Mouse (Mus musculus) liver, embryonic 15.5 days (tissue): ENCODE measurements at regions not wholly inside any gene's neighbourhood (a gene's known extent, or its start where the extent isn't known, plus 50 kb on each side); places are given as distances from the start of the nearest gene placed in this dataset.
A peak's percentile ranks its signal among the peaks of the same experiment; 100 is the strongest.

ENCODE experiments used
- ATAC-seq: fragments of 200-750 bp; cut with Nextera tagmentation; 2 replicates; pipeline ENCODE4 v1.8.0; 2017; ENCODE audit warnings: moderate number of reproducible peaks, mild to moderate bottlenecking, moderate library complexity; ENCODE audit not compliant: insufficient read depth
- H3K27ac ChIP-seq: fragments of 300-500 bp; sonication (generic); replicated peaks from 2 replicates; pipeline ENCODE4 v1.5.1; 2015; ENCODE audit warnings: mild to moderate bottlenecking, inconsistent platforms
- H3K27me3 ChIP-seq: fragments of 300-500 bp; sonication (generic); 2 replicates; pipeline ENCODE4 v1.6.1; 2015; ENCODE audit warnings: mild to moderate bottlenecking, inconsistent platforms
- H3K36me3 ChIP-seq: fragments of 300-500 bp; sonication (generic); replicated peaks from 2 replicates; pipeline ENCODE4 v1.6.1; 2015; ENCODE audit warnings: moderate library complexity, mild to moderate bottlenecking, inconsistent platforms
- H3K4me1 ChIP-seq: fragments of 300-500 bp; sonication (generic); replicated peaks from 2 replicates; pipeline ENCODE4 v1.6.1; 2015; ENCODE audit warnings: inconsistent platforms
- H3K4me2 ChIP-seq: fragments of 300-500 bp; sonication (generic); 2 replicates; pipeline ENCODE4 v1.6.1; 2015; ENCODE audit warnings: moderate library complexity, mild to moderate bottlenecking, inconsistent platforms
- H3K4me3 ChIP-seq: fragments of 300-500 bp; sonication (generic); replicated peaks from 2 replicates; pipeline ENCODE4 v1.5.1; 2015; ENCODE audit warnings: mild to moderate bottlenecking, inconsistent platforms
- H3K9ac ChIP-seq: fragments of 300-500 bp; sonication (generic); 2 replicates; pipeline ENCODE4 v1.6.1; 2015; ENCODE audit warnings: moderate library complexity, mild to moderate bottlenecking, inconsistent platforms
- H3K9me3 ChIP-seq: fragments of 300-500 bp; sonication (generic); replicated peaks from 2 replicates; pipeline ENCODE4 v1.6.1; 2016; ENCODE audit warnings: inconsistent platforms
- WGBS: fragments of 180-500 bp; shearing (Covaris S2); methylation state at CpG from one replicate; pipeline ENCODE4 v1.1.7; 2015; ENCODE audit warnings: mixed read lengths; ENCODE audit not compliant: insufficient replicate concordance; 5-methylcytosine and 5-hydroxymethylcytosine counted together

DNA sequence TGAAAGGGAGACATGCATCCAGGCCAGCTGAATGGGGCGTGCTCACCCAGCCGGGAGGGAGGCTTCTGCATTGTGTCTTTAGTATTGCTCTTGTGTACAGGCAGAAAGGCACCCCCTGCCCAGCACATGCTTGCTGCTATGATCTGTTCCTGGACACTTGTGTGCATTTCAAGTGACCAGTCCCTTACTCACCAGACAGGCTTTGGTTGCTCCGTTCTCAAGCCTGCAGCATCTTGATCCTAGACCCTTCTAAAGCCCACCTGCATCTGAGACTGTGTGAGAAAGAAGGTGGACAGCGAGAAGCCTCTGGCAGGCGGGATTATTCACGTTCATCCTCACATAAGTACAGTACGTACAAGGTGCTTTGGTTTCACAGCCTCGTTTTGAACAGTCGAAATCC, 336.5 kb upstream of the Sall1 start:
- Histone ChIP-seq H3K4me1 (no peaks in the 10 kb centered on the region), H3K27me3 (peaks cover 8% of the 10 kb centered on the region; the same call in 1 of the 2 replicates), H3K4me2 (no peak overlapping the region), H3K9me3 (no peaks in the 10 kb centered on the region), H3K4me3 (no peak overlapping the region), H3K36me3 (no peaks in the 10 kb centered on the region), H3K27ac (no peak overlapping the region), H3K9ac (no peak overlapping the region)
- ATAC-seq: no peak
- 69% methylated on average over 9 of the region's 9 CpGs for WGBS

- WGBS: 70% methylated on average over 3 of the region's 3 CpGs
- Histone ChIP-seq H3K36me3 (no peaks in the 10 kb centered on the region), H3K4me1 (no peaks in the 10 kb centered on the region), H3K9me3 (no peaks in the 10 kb centered on the region; the same call in 1 of the 2 replicates), H3K27me3 (no peaks in the 10 kb centered on the region), H3K4me3 (no peak overlapping the region), H3K4me2 (no peak overlapping the region), H3K27ac (no peak overlapping the region), H3K9ac (no peak overlapping the region)
- no peak for ATAC-seq
Measured at GRCm38 (mm10) chr8:89372761-89373160, 328.8 kb upstream of the Sall1 start.

- Histone ChIP-seq H3K9me3 (no peaks in the 10 kb centered on the region; the same call in 1 of the 2 replicates), H3K4me2 (no peak overlapping the region), H3K4me3 (no peak overlapping the region), H3K27ac (no peak overlapping the region), H3K36me3 (no peaks in the 10 kb centered on the region), H3K27me3 (no peaks in the 10 kb centered on the region), H3K9ac (no peak overlapping the region), H3K4me1 (no peaks in the 10 kb centered on the region)
- WGBS: 47% methylated on average over 4 of the region's 4 CpGs
- no peak for ATAC-seq
Measured at GRCm38 (mm10) chr8:89371773-89372132, 327.8 kb upstream of the Sall1 start.

- no peaks in the 10 kb centered on the region; the same call in 1 of the 2 replicates for H3K9me3 ChIP-seq
- ATAC-seq: no peak
- H3K36me3 ChIP-seq: no peaks in the 10 kb centered on the region
- H3K9ac ChIP-seq: no peak overlapping the region
- H3K4me2 ChIP-seq: no peak overlapping the region
- H3K27me3 ChIP-seq: no peaks in the 10 kb centered on the region
- WGBS: 56% methylated on average over 20 of the region's 20 CpGs
- no peak overlapping the region for H3K4me3 ChIP-seq
- H3K27ac ChIP-seq: no peak overlapping the region
- H3K4me1 ChIP-seq: no peaks in the 10 kb centered on the region
Measured at GRCm38 (mm10) chr8:89370816-89371772, 327.1 kb upstream of the Sall1 start.

DNA sequence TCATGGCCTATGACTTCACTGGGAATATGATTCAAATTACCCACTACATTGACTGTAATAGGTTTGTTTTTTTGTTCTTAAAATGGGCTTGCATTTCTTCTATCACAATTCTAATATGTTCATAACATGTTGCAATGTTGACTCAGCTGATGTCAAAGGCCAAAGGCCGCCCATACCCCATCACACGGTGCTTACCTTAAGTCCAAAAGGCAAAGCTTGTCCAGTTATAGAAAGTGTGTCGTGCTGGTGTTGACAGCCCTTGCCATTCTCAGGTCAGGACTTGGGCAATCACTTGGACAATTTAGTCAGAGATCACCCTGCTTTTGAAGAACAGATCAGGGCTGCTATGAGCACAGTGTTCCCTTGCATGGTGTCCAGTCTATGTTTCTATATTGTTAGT, 321.5 kb upstream of the Sall1 start:
- no peaks in the 10 kb centered on the region for H3K36me3 ChIP-seq
- no peak overlapping the region for H3K4me3 ChIP-seq
- H3K27me3 ChIP-seq: no peaks in the 10 kb centered on the region
- WGBS: 51% methylated on average over 3 of the region's 3 CpGs
- H3K4me2 ChIP-seq: no peak overlapping the region
- H3K4me1 ChIP-seq: no peaks in the 10 kb centered on the region
- no peak overlapping the region for H3K27ac ChIP-seq
- no peak overlapping the region for H3K9ac ChIP-seq
- no peaks in the 10 kb centered on the region for H3K9me3 ChIP-seq
- ATAC-seq: peak; percentile 63; the same call in 1 of the 2 replicates

- Histone ChIP-seq H3K27ac (no peak overlapping the region), H3K9ac (no peak overlapping the region), H3K4me2 (no peak overlapping the region), H3K9me3 (no peaks in the 10 kb centered on the region), H3K4me1 (no peaks in the 10 kb centered on the region), H3K4me3 (no peak overlapping the region), H3K27me3 (no peaks in the 10 kb centered on the region), H3K36me3 (no peaks in the 10 kb centered on the region)
- WGBS: 56% methylated on average over 4 of the region's 4 CpGs
- no peak for ATAC-seq
Measured at GRCm38 (mm10) chr8:89358411-89358810, 314.4 kb upstream of the Sall1 start.

DNA sequence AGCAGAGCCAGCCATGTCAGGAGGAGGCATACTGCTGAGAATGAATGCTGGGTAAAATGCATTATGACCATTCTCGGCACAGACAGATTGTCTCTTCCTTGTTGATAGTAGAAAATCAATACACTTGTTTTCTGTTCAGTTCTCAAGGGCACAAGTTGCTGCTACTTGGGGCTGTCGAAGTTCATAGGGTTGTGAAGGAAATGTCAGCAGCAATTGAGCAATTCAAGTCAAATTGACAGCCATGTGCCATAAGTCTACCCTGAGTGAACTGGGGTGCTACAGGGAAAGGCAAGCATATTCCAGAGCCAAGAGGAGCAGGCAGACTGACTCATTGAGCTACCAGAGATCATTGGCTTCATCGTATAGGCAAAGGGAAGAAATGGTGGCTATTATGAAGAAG, 301.6 kb upstream of the Sall1 start:
- no peak overlapping the region for H3K4me3 ChIP-seq
- H3K9ac ChIP-seq: no peak overlapping the region
- H3K4me1 ChIP-seq: no peaks in the 10 kb centered on the region
- no peak overlapping the region for H3K27ac ChIP-seq
- no peaks in the 10 kb centered on the region for H3K36me3 ChIP-seq
- 58% methylated on average over 3 of the region's 3 CpGs for WGBS
- H3K4me2 ChIP-seq: no peak overlapping the region
- H3K9me3 ChIP-seq: no peaks in the 10 kb centered on the region
- no peak for ATAC-seq
- H3K27me3 ChIP-seq: no peaks in the 10 kb centered on the region

DNA sequence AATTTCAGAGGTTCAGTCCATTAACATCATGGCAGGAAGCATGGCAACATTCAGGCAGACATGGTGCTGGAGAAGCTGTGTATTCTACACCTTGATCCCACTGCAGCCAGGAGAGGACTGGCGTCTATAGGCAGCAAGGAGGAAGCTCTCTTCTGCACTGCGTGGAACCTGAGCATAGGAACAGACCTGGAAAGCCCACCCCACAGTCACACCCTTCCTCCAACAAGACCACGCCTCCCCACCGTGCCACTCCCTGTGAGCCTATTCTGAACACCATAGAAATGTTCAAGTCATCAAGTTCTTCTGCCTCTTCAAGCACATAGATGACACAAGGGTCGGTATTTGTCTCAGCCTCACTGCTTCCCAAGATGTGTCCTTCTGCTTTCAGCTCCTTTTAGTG, 297.7 kb upstream of the Sall1 start:
- H3K4me3 ChIP-seq: no peak overlapping the region
- H3K9ac ChIP-seq: no peak overlapping the region
- H3K4me2 ChIP-seq: no peak overlapping the region
- 57% methylated on average over 5 of the region's 5 CpGs for WGBS
- H3K9me3 ChIP-seq: no peaks in the 10 kb centered on the region
- H3K27ac ChIP-seq: no peak overlapping the region
- no peaks in the 10 kb centered on the region for H3K36me3 ChIP-seq
- no peaks in the 10 kb centered on the region for H3K4me1 ChIP-seq
- ATAC-seq: no peak
- no peaks in the 10 kb centered on the region for H3K27me3 ChIP-seq

DNA sequence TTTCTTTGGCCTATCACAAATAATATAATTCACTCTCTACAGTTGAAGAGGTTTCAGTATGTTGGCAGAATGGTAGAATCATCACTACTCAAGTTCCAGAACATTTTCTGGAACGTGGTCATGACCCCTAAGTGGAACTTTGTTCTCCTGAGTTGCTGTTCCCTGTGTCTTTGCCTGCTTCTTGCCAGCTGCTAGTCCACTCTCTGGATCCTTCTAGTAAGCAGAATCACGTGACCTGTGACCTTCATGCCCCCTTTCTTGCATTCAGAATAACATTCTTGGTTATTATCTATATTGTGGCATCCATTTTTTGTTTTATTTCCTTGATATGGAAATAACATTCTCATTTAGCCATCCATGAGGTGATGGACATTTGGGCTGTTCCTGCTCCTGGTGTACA, 291.5 kb upstream of the Sall1 start:
- Histone ChIP-seq H3K4me2 (no peak overlapping the region), H3K27me3 (no peaks in the 10 kb centered on the region), H3K4me3 (no peak overlapping the region), H3K27ac (no peak overlapping the region), H3K9me3 (no peaks in the 10 kb centered on the region), H3K9ac (no peak overlapping the region), H3K4me1 (no peaks in the 10 kb centered on the region), H3K36me3 (no peaks in the 10 kb centered on the region)
- 50% methylated on average over 2 of the region's 2 CpGs for WGBS
- no peak for ATAC-seq

DNA sequence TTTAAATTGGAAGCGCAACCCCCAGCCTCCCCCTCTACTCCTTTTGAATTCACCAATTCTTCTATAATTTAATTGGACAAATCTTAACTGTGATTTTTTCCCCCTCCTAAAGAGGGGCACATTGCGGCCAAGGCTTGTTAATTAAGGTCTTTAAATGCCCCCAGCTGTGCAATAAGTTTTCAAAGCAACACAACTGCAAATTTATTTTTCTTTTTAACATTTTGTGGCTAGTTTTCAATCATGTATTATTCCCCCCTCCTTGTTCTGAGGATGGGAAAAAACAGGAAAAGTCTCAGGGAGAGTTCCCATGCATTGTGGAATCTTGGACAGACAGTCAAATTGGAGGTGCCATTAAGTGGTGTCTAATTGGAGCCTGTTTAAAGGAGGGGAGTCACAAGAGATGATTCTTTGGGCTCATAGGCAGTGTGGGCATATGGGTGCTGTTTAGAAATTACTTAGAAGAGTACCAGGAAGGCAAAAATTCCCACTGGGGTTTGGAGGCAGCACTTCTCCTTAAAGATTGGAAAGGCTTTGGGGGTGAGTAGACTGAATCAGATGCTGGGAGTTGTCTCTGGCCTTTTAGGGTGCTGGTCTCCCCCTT, 281.9 kb upstream of the Sall1 start:
- Histone ChIP-seq H3K4me1 (no peaks in the 10 kb centered on the region), H3K4me3 (no peak overlapping the region), H3K27me3 (no peaks in the 10 kb centered on the region), H3K9ac (no peak overlapping the region), H3K4me2 (no peak overlapping the region), H3K27ac (no peak overlapping the region), H3K36me3 (no peaks in the 10 kb centered on the region), H3K9me3 (no peaks in the 10 kb centered on the region)
- no peak for ATAC-seq
- 64% methylated on average over 2 of the region's 2 CpGs for WGBS

- Histone ChIP-seq H3K4me3 (no peak overlapping the region), H3K36me3 (no peaks in the 10 kb centered on the region), H3K4me2 (no peak overlapping the region), H3K27me3 (no peaks in the 10 kb centered on the region), H3K9me3 (no peaks in the 10 kb centered on the region), H3K27ac (no peak overlapping the region), H3K9ac (no peak overlapping the region), H3K4me1 (no peaks in the 10 kb centered on the region)
- no peak for ATAC-seq
- WGBS: 32% methylated on average over 5 of the region's 5 CpGs
Measured at GRCm38 (mm10) chr8:89325248-89325645, 281.3 kb upstream of the Sall1 start.
